Mouse (Mus musculus) macrophage (primary cell): Measurements from ENCODE around the gene Fam71f1. TPM values are rescaled to one million over a fixed set of nuclear protein-coding genes. Genes with fewer than 3 reads are reported as not detected.
"Not testable (repeated sequence)": the region's sequence is repeated elsewhere in the genome, so short reads cannot be mapped to it uniquely, and the experiment has no call there.

ENCODE experiments used
- H3K27ac ChIP-seq: fragments of 350-480 bp; formaldehyde crosslinking; 2 replicates; pipeline ENCODE4 v1.9.0; 2021
- H3K36me3 ChIP-seq: fragments of 350-480 bp; formaldehyde crosslinking; 2 replicates; pipeline ENCODE4 v1.9.0; 2021; ENCODE audit errors: inconsistent target
- H3K4me3 ChIP-seq: fragments of 350-480 bp; formaldehyde crosslinking; 2 replicates; pipeline ENCODE4 v1.9.0; 2021; ENCODE audit errors: inconsistent target
- H3K79me2 ChIP-seq: fragments of 350-480 bp; formaldehyde crosslinking; 2 replicates; pipeline ENCODE4 v1.9.0; 2021; ENCODE audit errors: inconsistent target
- WGBS: methylation state at CpG from one replicate; pipeline ENCODE4 v1.1.7; 2026; ENCODE audit warnings: inconsistent platforms; ENCODE audit not compliant: missing documents; 5-methylcytosine and 5-hydroxymethylcytosine counted together
- polyA plus RNA-seq: library from polyadenylated mRNA; stranded (reverse); fragments of 250-400 nt; gene quantifications from 3 replicates; pipeline ENCODE4 v1.2.4, GENCODE M21; 2018; ENCODE audit warnings: inconsistent platforms

The Fam71f1 gene
- polyA plus RNA-seq, 1 experiment from 2014 or later, result not detected

DNA sequence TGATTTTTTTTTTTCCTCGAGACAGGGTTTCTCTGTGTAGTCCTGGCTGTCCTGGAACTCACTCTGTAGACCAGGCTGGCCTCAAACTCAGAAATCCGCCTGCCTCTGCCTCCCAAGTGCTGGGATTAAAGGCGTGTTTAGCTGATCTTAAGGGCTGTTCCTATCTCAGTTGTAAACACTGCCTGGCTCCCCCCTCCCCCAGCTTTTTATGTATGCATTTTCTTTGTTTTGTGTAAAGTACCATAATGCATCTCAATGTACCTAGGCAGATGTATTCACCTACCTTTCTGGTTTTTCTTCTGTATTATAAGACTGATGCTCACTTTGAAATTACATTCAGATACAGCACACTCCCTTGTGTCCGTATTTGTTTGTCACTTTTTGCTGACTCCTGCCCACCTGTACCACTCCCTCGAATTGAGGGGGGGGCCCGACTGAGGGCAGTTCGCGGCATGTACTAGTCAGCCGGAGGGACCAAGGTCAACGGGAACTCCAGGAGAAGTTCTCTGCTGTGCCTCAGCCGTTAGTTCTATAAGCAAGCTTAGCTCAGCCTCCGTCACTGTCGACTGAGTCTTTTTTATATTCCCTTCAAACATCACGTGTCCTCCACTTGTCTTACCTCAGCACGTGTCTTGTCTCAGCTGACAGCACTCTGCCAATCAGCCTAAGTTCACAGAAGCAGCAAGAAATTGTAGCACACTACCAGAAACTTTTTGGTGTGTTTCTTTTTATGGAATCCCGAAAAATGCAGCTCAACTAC is 9.9 kb upstream of the Fam71f1 start:
- H3K36me3 ChIP-seq, result no peaks in the 10 kb centered on the region
- no peak overlapping the region for H3K27ac ChIP-seq
- 93% methylated on average over 15 of the region's 16 CpGs for WGBS
- H3K79me2 ChIP-seq, result no peaks in the 10 kb centered on the region
- H3K4me3 ChIP-seq, result no peak overlapping the region

DNA sequence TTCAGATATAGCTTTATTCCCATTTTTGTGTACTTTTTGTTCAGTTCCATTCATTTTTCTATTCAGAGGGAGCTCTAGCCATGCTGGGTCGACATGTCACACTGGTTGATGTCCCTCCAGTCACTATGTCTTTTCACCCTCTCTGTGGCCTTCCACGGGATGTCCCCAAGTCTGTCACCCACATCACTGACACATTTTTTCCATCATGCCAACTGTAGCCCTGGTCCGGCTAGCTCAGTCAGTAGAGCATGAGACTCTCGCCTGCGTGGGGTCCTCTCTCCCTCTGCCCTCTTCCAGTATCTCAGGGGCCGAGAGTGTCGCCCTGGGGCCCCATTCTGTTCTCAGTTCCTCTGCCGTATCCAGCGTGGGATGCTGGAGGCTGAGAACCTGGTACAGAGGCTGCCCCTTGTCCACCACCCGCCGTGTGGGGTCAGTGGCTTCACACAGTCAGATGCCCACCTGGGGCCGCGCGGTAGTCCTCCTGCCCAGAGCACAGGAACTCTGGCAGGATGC is 5.2 kb upstream of the Fam71f1 start:
- H3K36me3 ChIP-seq, result no peaks in the 10 kb centered on the region
- H3K27ac ChIP-seq, result no peak overlapping the region
- WGBS, result 83% methylated on average over 11 of the region's 14 CpGs
- no peaks in the 10 kb centered on the region for H3K79me2 ChIP-seq
- no peak overlapping the region for H3K4me3 ChIP-seq

GRCm38 (mm10) chr6:29317286-29317685 is 1.7 kb upstream of the Fam71f1 start:
- 89% methylated on average over 2 of the region's 2 CpGs for WGBS
- Histone ChIP-seq H3K36me3 (no peaks in the 10 kb centered on the region), H3K27ac (no peak overlapping the region), H3K4me3 (no peak overlapping the region), H3K79me2 (no peaks in the 10 kb centered on the region)

DNA sequence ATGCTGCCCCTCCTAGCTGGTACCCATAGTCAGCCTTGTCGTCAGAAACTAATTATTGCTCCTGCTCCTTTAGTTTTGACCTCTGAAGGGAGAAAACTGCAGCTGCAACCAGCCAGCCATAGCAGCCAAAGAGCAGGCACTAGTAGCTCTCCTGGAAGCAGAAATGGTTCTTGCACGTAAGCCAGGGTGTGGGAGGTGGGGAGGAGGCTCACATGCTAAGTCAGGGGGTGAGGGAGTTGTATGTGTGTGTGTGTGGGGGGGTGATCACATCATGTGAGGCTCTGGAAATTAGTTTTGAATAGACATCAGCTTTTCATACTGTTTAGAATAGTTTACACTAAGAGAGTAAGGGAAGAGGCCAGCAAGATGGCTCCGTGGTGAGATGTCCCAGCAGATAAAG is 999 bp upstream of the Fam71f1 start:
- H3K4me3 ChIP-seq, result no peak overlapping the region
- no peaks in the 10 kb centered on the region for H3K79me2 ChIP-seq
- WGBS, result 87% methylated on average over 3 of the region's 3 CpGs
- no peak overlapping the region for H3K27ac ChIP-seq
- no peaks in the 10 kb centered on the region for H3K36me3 ChIP-seq

DNA sequence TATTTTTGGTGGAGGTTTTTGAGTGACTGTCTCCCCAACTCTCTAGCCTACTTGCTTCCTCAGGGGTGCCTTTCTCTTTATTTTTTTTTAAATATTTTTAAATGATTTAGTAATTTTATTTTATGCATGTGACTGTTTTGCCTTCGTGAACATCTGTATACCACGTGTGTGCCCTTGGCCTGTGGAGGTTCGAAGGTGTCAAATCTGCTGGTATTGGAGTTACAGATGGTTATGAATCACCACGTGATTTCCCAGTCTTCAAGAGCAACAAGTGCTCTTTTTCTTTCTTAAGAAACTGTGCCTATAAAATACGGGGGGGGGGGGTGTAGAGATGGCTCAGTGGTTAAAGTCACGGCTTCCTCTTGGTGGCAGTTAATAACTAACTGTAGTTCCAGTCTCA is 2.6 kb downstream of the Fam71f1 start:
- Histone ChIP-seq H3K79me2 (no peaks in the 10 kb centered on the region), H3K27ac (no peak overlapping the region), H3K4me3 (no peak overlapping the region), H3K36me3 (no peaks in the 10 kb centered on the region)
- WGBS, result 89% methylated on average over 5 of the region's 6 CpGs

GRCm38 (mm10) chr6:29322147-29322546 is 3.2 kb downstream of the Fam71f1 start:
- H3K4me3 ChIP-seq, result no peak overlapping the region
- 96% methylated on average over 7 of the region's 7 CpGs for WGBS

DNA sequence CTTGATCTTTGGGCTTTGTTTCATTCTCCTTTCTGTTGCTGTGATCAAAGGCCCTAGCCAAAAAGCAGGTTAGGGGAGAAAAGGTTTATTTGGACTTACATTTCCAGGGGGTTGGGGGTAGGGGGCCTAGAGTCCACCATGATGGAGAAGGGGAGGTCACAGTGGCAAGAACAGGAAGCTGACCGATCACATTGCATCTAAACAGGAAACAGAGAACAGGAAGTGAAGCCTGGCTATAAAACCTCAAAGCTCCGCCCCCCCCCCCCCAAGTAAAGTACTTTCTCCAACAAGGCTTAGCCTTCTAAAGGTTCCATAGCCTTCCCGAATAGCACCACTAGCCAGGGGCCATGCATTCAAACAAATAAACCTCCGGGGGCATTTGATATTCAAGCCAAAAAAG is 3.8 kb downstream of the Fam71f1 start:
- Histone ChIP-seq H3K79me2 (no peaks in the 10 kb centered on the region), H3K36me3 (no peaks in the 10 kb centered on the region), H3K4me3 (no peak overlapping the region), H3K27ac (no peak overlapping the region)
- 43% methylated on average over 4 of the region's 4 CpGs for WGBS

More at GRCm38 (mm10) chr6:29322147-29322546, 3.2 kb downstream of the Fam71f1 start:
- Histone ChIP-seq H3K27ac (no peak overlapping the region), H3K36me3 (no peaks in the 10 kb centered on the region), H3K79me2 (no peaks in the 10 kb centered on the region)

- no peak overlapping the region for H3K27ac ChIP-seq
- WGBS, result 28% methylated on average over 9 of the region's 9 CpGs
- no peaks in the 10 kb centered on the region for H3K79me2 ChIP-seq
- no peak overlapping the region for H3K4me3 ChIP-seq
- no peaks in the 10 kb centered on the region for H3K36me3 ChIP-seq
Observed at GRCm38 (mm10) chr6:29326961-29327360, 8.0 kb downstream of the Fam71f1 start.

DNA sequence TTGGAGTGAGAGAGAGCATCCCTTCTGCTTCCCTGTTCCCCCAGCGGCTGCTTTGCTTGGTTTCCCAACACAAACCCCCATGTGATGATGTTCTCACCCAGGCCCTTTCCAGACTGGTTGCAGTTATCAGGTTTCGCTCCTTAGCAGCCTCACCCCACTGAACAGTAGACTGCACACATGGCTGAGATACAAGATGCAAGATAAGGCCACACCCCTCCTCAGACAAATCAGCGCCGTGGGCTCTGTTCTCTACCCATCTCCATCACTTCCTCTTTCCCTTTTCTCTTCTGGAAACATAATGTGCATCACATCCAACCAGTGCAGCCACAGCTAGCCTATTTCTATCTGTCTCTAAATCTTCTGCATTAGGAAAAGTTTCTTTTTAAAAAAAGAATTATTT is 10.6 kb downstream of the Fam71f1 start:
- Histone ChIP-seq H3K4me3 (no peak overlapping the region), H3K27ac (no peak overlapping the region), H3K36me3 (no peaks in the 10 kb centered on the region), H3K79me2 (no peaks in the 10 kb centered on the region)
- 32% methylated on average over 4 of the region's 4 CpGs for WGBS

GRCm38 (mm10) chr6:29346512-29346911 is 27.6 kb downstream of the Fam71f1 start:
- H3K79me2 ChIP-seq, result peaks cover 35% of the 10 kb centered on the region
- H3K36me3 ChIP-seq, H3K4me3 ChIP-seq, H3K27ac ChIP-seq: not testable (repeated sequence)
- 94% methylated on average over 2 of the region's 2 CpGs for WGBS

GRCm38 (mm10) chr6:29347189-29347588 is 28.2 kb downstream of the Fam71f1 start:
- peak overlapping the region; percentile 91 for H3K4me3 ChIP-seq
- H3K27ac ChIP-seq, result peak overlapping the region; percentile 35
- 47% methylated on average over 7 of the region's 7 CpGs for WGBS
- H3K36me3 ChIP-seq, result no peaks in the 10 kb centered on the region
- peaks cover 41% of the 10 kb centered on the region for H3K79me2 ChIP-seq

- H3K79me2 ChIP-seq, result peaks cover 48% of the 10 kb centered on the region
- peak within 1 kb of the TSS; percentile 91 for H3K4me3 ChIP-seq
- H3K27ac ChIP-seq, result peak within 1 kb of the TSS; percentile 38
- H3K36me3 ChIP-seq, result no peaks in the 10 kb centered on the region
- WGBS, result under 1% methylated on average over 55 of the region's 55 CpGs
Observed at GRCm38 (mm10) chr6:29347665-29348370, 28.9 kb downstream of the Fam71f1 start, which contains the start of gene Calu. Gene Calu (plus strand): TSS chr6:29348069.

DNA sequence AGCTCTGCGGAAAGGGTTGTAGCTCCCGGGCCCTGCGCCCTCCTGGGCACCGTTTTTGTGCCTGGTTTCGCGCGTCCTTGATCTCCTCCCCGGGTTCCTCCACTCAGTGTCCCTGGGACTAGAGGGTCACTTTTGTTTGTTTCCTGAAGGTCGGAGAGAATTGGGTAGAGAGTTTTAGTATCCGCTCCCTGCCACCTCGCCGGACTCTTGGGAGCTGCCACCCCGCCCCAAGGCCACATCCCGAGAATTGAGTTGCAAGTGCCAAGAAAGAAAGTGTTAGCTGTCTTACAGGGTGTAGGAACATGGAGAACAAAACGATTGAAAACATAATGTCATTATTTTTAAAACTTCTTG is 29.4 kb downstream of the Fam71f1 start:
- Histone ChIP-seq H3K27ac (peak overlapping the region; percentile 38), H3K36me3 (no peaks in the 10 kb centered on the region), H3K79me2 (peaks cover 53% of the 10 kb centered on the region), H3K4me3 (peak overlapping the region; percentile 91)
- WGBS, result under 1% methylated on average over 15 of the region's 15 CpGs

DNA sequence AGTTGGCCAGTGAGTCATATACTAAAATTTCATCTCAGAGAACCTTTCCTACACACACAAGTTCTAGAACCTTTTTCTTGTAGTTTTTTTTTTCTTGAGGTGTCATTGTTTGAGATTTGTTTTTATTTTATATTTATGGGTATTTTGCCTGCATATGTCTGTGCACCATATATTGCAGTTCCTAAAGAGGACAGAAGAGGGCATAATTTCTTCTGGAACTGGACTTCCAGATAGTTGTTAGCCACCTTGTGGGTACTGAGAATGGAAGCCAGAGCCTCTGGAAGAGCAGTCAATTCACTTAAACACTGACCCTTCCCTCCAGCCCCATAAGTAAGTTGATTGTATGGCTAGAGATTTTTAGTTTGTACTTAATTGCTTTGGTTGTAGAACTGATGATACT is 32.7 kb downstream of the Fam71f1 start:
- Histone ChIP-seq H3K79me2 (peaks cover 84% of the 10 kb centered on the region), H3K27ac (no peak overlapping the region), H3K4me3 (no peak overlapping the region), H3K36me3 (no peaks in the 10 kb centered on the region; the same call in 1 of the 2 replicates)

- H3K4me3 ChIP-seq, result no peak overlapping the region
- H3K27ac ChIP-seq, result no peak overlapping the region
- 99% methylated on average over 5 of the region's 5 CpGs for whole genome bisulfite sequencing
- H3K36me3 ChIP-seq, result peaks cover 9% of the 10 kb centered on the region; the same call in 1 of the 2 replicates
- H3K79me2 ChIP-seq, result peaks cover 84% of the 10 kb centered on the region
Observed at GRCm38 (mm10) chr6:29352816-29353215, 33.9 kb downstream of the Fam71f1 start.
